Mouse (Mus musculus) CD8-positive naive resting alpha-beta T cell, adult 57 days (primary cell): ENCODE data around the gene Zfp180. TPM values are rescaled to one million over a fixed set of nuclear protein-coding genes. Genes with fewer than 3 reads are reported as not detected.

Source experiments
- total RNA-seq: library from RNA; stranded (reverse); gene quantifications from one replicate; pipeline ENCODE4 v1.2.4, GENCODE M21; 2023

Gene Zfp180
- 33.2 TPM for total RNA-seq

GRCm38 (mm10) chr7:24081634-24082431, at the start of gene Zfp180:
Gene Zfp180 (plus strand): TSS chr7:24081924.

GRCm38 (mm10) chr7:24052660-24053304, 28.9 kb upstream of the Zfp180 start, which contains the start of gene Vmn1r183:
Gene Vmn1r183 (plus strand): TSS chr7:24053254.

DNA sequence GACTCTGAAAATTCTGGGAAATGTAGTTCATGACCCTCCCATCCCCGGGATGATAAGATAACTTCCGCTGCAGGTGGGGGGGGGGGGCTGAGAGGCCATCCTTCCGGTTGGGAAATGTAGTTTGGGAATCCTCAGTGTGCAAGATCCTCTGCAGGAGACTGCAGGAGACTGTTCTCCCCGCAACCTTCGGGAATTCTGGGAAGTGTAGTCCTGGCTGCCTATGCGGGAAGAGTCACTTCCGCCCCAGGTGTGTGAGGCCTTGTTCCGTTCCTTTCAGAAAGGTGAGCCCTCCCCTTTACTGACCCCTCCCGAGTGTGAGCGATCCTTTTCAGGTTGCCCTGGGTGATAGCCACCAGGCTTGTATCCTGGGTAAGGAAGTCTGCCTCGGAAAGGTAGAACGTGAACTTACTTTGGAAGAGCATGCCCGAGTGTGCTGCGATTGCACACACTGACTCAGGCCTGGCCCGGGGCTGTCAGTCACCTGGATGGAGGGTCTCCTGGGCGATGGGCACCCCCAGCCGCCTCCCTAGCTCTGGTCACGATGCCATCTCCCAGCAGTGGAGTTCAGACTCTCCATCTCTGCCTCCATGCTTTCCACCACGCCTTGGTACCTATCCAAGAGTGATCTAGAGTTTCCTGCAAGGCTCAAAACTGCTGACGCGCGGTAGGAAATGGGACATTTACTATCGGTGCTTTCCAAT, 30.6 kb downstream of the Zfp180 start, which contains the start of gene Zfp112:
Zfp112 (plus strand) TSS at position 159 of the 701 bp plus-strand sequence.

GRCm38 (mm10) chr7:24133996-24134828, 52.5 kb downstream of the Zfp180 start, which contains the start of gene Zfp235:
Gene Zfp235 (plus strand): TSS chr7:24134169.

Other genes starting within 250 kb of the Zfp180 start
- not detected for gene Vmn1r176, start 244.6 kb upstream of the Zfp180 start, total RNA-seq
- gene Vmn1r177, start 215.5 kb upstream of the Zfp180 start, total RNA-seq, result not detected
- not detected for gene Vmn1r178, start 189.9 kb upstream of the Zfp180 start, total RNA-seq
- gene Vmn1r179, start 154.9 kb upstream of the Zfp180 start, total RNA-seq, result not detected
- gene Vmn1r180, start 131.3 kb upstream of the Zfp180 start, total RNA-seq, result not detected
- gene Vmn1r181, start 107.3 kb upstream of the Zfp180 start, total RNA-seq, result not detected
- not detected for gene V1rd19, start 80.2 kb upstream of the Zfp180 start, total RNA-seq
- not detected for gene Vmn1r183, start 28.7 kb upstream of the Zfp180 start, total RNA-seq
- 4.4 TPM for gene Zfp112, start 30.4 kb downstream of the Zfp180 start, total RNA-seq
- gene Zfp235, start 52.2 kb downstream of the Zfp180 start, total RNA-seq, result 5.7 TPM
- 0.55 TPM for gene Zfp114, start 93.1 kb downstream of the Zfp180 start, total RNA-seq
- gene Zfp111, start 129.5 kb downstream of the Zfp180 start, total RNA-seq, result 0.24 TPM
- 3.8 TPM for gene Zfp109, start 155.6 kb downstream of the Zfp180 start, total RNA-seq
- not detected for gene Zfp108, start 172.9 kb downstream of the Zfp180 start, total RNA-seq
- 0.98 TPM for gene Zfp93, start 188.5 kb downstream of the Zfp180 start, total RNA-seq
- 10.2 TPM for gene Zfp61, start 219.3 kb downstream of the Zfp180 start, total RNA-seq
- gene Zfp94, start 234.7 kb downstream of the Zfp180 start, total RNA-seq, result 4.7 TPM